Mouse (Mus musculus) left cerebral cortex, adult 18-20 months (tissue): ENCODE results near the gene Rnf44. TPM values are rescaled to one million over a fixed set of nuclear protein-coding genes. Genes with fewer than 3 reads are reported as not detected.

Experiments
- total RNA-seq, 2 experiments: library from RNA; stranded (reverse); gene quantifications; 2 replicates each; pipeline ENCODE4 v1.2.3; 2021

Gene Rnf44
- total RNA-seq, 2 experiments from 2014 or later = 168 to 172 TPM

Other genes with a start within 250 kb of the Rnf44 start
- 10 to 100 TPM; 32.1 to 33.1 TPM for gene Thoc3, start 225.1 kb downstream of the Rnf44 start, total RNA-seq
- gene Simc1, start 190.1 kb downstream of the Rnf44 start, total RNA-seq = 10 to 100 TPM; 15.5 to 16.9 TPM
- gene 4833439L19Rik, start 128.5 kb downstream of the Rnf44 start, total RNA-seq = 100 to 1,000 TPM; 135 to 137 TPM
- gene Arl10, start 118.9 kb downstream of the Rnf44 start, total RNA-seq = 10 to 100 TPM; 28.2 to 30.3 TPM
- 10 to 100 TPM; 23.5 to 24.6 TPM for gene Nop16, start 103.8 kb downstream of the Rnf44 start, total RNA-seq
- gene Higd2a, start 103.7 kb downstream of the Rnf44 start, total RNA-seq = 100 to 1,000 TPM; 136 to 144 TPM
- 100 to 1,000 TPM; 280 to 320 TPM for gene Cltb, start 82.6 kb downstream of the Rnf44 start, total RNA-seq
- 10 to 100 TPM; 55.9 to 56.8 TPM for gene Faf2, start 72.1 kb downstream of the Rnf44 start, total RNA-seq
- under 1 TPM; 0.58 to 0.73 TPM for gene Cdhr2, start 7.6 kb upstream of the Rnf44 start, total RNA-seq
- gene Gprin1, start 56.0 kb upstream of the Rnf44 start, total RNA-seq = 100 to 1,000 TPM; 131 to 133 TPM
- gene Sncb, start 72.7 kb upstream of the Rnf44 start, total RNA-seq = 100 to 1,000 TPM; 925 to 932 TPM
- gene Eif4e1b, start 90.1 kb upstream of the Rnf44 start, total RNA-seq = not detected
- 10 to 100 TPM; 95.4 to 97.6 TPM for gene Tspan17, start 95.5 kb upstream of the Rnf44 start, total RNA-seq